ENCODE assay signal across 8 mouse cellular contexts in the genomic region with DNA sequence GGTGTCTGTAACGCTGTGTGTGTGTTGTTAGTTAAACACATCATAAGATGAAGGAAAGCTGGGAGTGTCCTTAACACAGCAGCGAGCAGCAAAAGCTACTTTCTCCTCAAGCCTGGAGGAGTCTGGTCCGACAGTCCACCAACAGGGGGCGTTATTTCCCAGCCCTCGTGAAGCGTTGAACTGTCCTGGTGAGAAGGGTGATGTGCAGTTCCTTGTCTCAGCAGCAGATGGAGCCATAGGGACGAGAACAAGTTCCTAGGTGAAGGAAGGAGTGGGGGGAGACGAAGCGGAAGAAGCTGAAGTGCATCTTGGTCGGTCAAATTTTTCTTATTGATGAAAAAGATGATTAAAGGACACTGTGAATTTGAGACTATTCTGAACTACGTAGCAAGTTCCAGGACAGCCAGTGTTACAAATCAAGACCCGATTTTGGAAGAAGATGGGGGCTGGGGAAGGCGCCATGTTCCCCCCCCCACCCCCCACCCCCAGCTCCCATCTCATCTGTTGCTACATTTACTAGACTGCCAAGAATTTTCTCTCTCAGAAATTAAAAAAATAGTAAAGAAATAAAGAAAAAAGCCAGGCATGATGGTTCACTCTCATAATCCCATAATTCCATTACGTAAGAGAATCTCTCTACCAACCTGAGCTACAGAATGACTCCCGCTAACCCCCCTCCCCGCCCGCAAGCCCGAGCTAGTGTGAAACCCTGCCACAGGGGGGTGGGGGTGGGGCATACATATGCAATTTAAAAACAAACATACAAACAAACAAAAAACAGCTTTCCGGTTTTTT. TPM values are rescaled to one million over a fixed set of nuclear protein-coding genes. Genes with fewer than 3 reads are reported as not detected.
A peak's percentile ranks its signal among the peaks of the same experiment; 100 is the strongest.
DNase-seq lines count a peak whose midpoint lies in the region; ATAC-seq and TF ChIP-seq lines count a peak whose summit lies in the region.

No protein-coding gene starts in this region.

- peak overlapping the region; percentile 42 for H3K4me3 ChIP-seq in embryonic facial prominence, embryonic 14.5 days (ENCODE audit: low read depth, low read length)
- peak overlapping the region; percentile 22; the same call in 1 of the 2 replicates for H3K4me3 ChIP-seq in heart, adult 2 months
- no peak overlapping the region for H3K4me3 ChIP-seq in kidney, adult 2 months (ENCODE audit: insufficient read depth, low read depth, low read length)
- H3K4me3 ChIP-seq in limb, embryonic 11.5 days (ENCODE audit: low read depth, low read length), result peak overlapping the region; percentile 27
- peak overlapping the region; percentile 37 for H3K4me3 ChIP-seq in midbrain, embryonic 14.5 days (replicated peaks; ENCODE audit: low read depth, low read length)

- H3K36me3 ChIP-seq in embryonic facial prominence, embryonic 14.5 days (ENCODE audit: control insufficient read depth, insufficient read depth, low read length), result no peaks in the 10 kb centered on the region
- no peaks in the 10 kb centered on the region for H3K36me3 ChIP-seq in heart, adult 2 months (ENCODE audit: control insufficient read depth, insufficient read depth, low read length)
- H3K36me3 ChIP-seq in kidney, adult 2 months (ENCODE audit: control insufficient read depth, insufficient read depth, low read length), result no peaks in the 10 kb centered on the region
- H3K36me3 ChIP-seq in limb, embryonic 11.5 days (ENCODE audit: control insufficient read depth, insufficient read depth, low read length), result no peaks in the 10 kb centered on the region
- H3K36me3 ChIP-seq in midbrain, embryonic 14.5 days (ENCODE audit: control insufficient read depth, insufficient read depth, low read length), result no peaks in the 10 kb centered on the region

- peak; percentile 93 for DNase-seq in 416B (ENCODE audit: low read depth)
- peak; percentile 76 to 81 for DNase-seq in adrenal gland, postnatal 4 days (ENCODE audit: low spot score in 2 of 2)
- DNase-seq in embryonic facial prominence, embryonic 14.5 days (ENCODE audit: low spot score), result peak; percentile 96
- peak; percentile 81 to 87 for DNase-seq in heart, adult 2 months
- peak; percentile 95 for DNase-seq in kidney, adult 2 months
- DNase-seq in limb, embryonic 11.5 days (ENCODE audit: low spot score), result peak; percentile 99
- DNase-seq in midbrain, embryonic 14.5 days, result peak; percentile 98
- DNase-seq in spleen, adult 12 weeks (ENCODE audit: low spot score), result peak; percentile 69

- H3K4me2 ChIP-seq in embryonic facial prominence, embryonic 14.5 days (ENCODE audit: low read depth, low read length), result peak overlapping the region; percentile 63
- H3K4me2 ChIP-seq in limb, embryonic 11.5 days (ENCODE audit: low read depth, severe bottlenecking), result peak overlapping the region; percentile 49; the same call in 1 of the 2 replicates
- H3K4me2 ChIP-seq in midbrain, embryonic 14.5 days (ENCODE audit: low read length), result peak overlapping the region; percentile 56

- ATAC-seq in embryonic facial prominence, embryonic 14.5 days (ENCODE audit: low read depth), result peak; percentile 94
- peak; percentile 83 for ATAC-seq in limb, embryonic 11.5 days (ENCODE audit: insufficient number of reproducible peaks, low FRiP score, low TSS enrichment, low read depth)
- peak; percentile 85 for ATAC-seq in midbrain, embryonic 14.5 days (ENCODE audit: low FRiP score, low TSS enrichment)

- peak; percentile 98 for TF ChIP-seq CTCF in heart, adult 2 months (IDR thresholded peaks at IDR 0.05)
- peak; percentile 100; the same call in 1 of the 2 replicates for TF ChIP-seq CTCF in kidney, adult 2 months (conservative IDR thresholded peaks at IDR 0.05; ENCODE audit: insufficient read depth, insufficient read length, low read depth, low read length)

- H3K4me1 ChIP-seq in embryonic facial prominence, embryonic 14.5 days (ENCODE audit: control insufficient read depth, insufficient read depth, low read length), result no peaks in the 10 kb centered on the region
- no peaks in the 10 kb centered on the region for H3K4me1 ChIP-seq in heart, adult 2 months (ENCODE audit: control insufficient read depth, insufficient read depth, low read length)
- H3K4me1 ChIP-seq in kidney, adult 2 months (ENCODE audit: control insufficient read depth, insufficient read depth, low read length), result no peaks in the 10 kb centered on the region
- H3K4me1 ChIP-seq in limb, embryonic 11.5 days (ENCODE audit: control insufficient read depth, insufficient read depth, low read length), result no peaks in the 10 kb centered on the region
- no peaks in the 10 kb centered on the region for H3K4me1 ChIP-seq in midbrain, embryonic 14.5 days (ENCODE audit: control insufficient read depth, insufficient read depth, low read length)

- peak; percentile 77 for TF ChIP-seq EP300 in heart, adult 2 months (IDR thresholded peaks at IDR 0.05; ENCODE audit: insufficient read depth, low read depth, low read length)

- intact Hi-C loops in heart, adult 2 months (cut with DNase I), result loop anchor here (1.0 kb wide), 1 partner anchor 51 kb away; no protein-coding TSS in a partner anchor

- H3K27ac ChIP-seq in embryonic facial prominence, embryonic 14.5 days (replicated peaks; ENCODE audit: low read depth, low read length), result no peak overlapping the region
- no peak overlapping the region for H3K27ac ChIP-seq in heart, adult 2 months
- H3K27ac ChIP-seq in kidney, adult 2 months (ENCODE audit: insufficient read depth, low read depth, low read length), result no peak overlapping the region
- H3K27ac ChIP-seq in limb, embryonic 11.5 days (replicated peaks; ENCODE audit: low read depth, low read length), result no peak overlapping the region
- 0 out of 2 replicates have a peak overlapping the region, but pooled peaks have one; percentile 67 for H3K27ac ChIP-seq in midbrain, embryonic 14.5 days (replicated peaks; ENCODE audit: low read depth, low read length)

- 5% methylated on average over 19 of the region's 19 CpGs for WGBS in embryonic facial prominence, embryonic 14.5 days
- 12% methylated on average over 19 of the region's 19 CpGs for WGBS in heart, adult 2 months
- WGBS in kidney, adult 2 months, result 9% methylated on average over 19 of the region's 19 CpGs
- 10% methylated on average over 19 of the region's 19 CpGs for WGBS in limb, embryonic 11.5 days
- 6% methylated on average over 19 of the region's 19 CpGs for WGBS in midbrain, embryonic 14.5 days

- H3K9me3 ChIP-seq in embryonic facial prominence, embryonic 14.5 days (ENCODE audit: control insufficient read depth, low read length), result no peaks in the 10 kb centered on the region
- no peaks in the 10 kb centered on the region for H3K9me3 ChIP-seq in limb, embryonic 11.5 days (ENCODE audit: control insufficient read depth, low read length)
- H3K9me3 ChIP-seq in midbrain, embryonic 14.5 days (ENCODE audit: control insufficient read depth, low read length), result no peaks in the 10 kb centered on the region

- H3K9ac ChIP-seq in embryonic facial prominence, embryonic 14.5 days (ENCODE audit: low read depth, low read length), result peak overlapping the region; percentile 54
- H3K9ac ChIP-seq in heart, adult 2 months (ENCODE audit: low read depth, low read length), result no peak overlapping the region
- peak overlapping the region; percentile 37; the same call in 1 of the 2 replicates for H3K9ac ChIP-seq in limb, embryonic 11.5 days (ENCODE audit: low read length)
- peak overlapping the region; percentile 34 for H3K9ac ChIP-seq in midbrain, embryonic 14.5 days (replicated peaks; ENCODE audit: low read length)

- H3K27me3 ChIP-seq in embryonic facial prominence, embryonic 14.5 days (replicated peaks; ENCODE audit: control insufficient read depth, insufficient read depth, low read length), result 0 out of 2 replicates have a peak, but pooled peaks cover 2% of the 10 kb centered on the region
- H3K27me3 ChIP-seq in heart, adult 2 months (ENCODE audit: control insufficient read depth, insufficient read depth, low read length), result no peaks in the 10 kb centered on the region
- no peaks in the 10 kb centered on the region for H3K27me3 ChIP-seq in kidney, adult 2 months (replicated peaks; ENCODE audit: control insufficient read depth, insufficient read depth, low read length)
- no peaks in the 10 kb centered on the region for H3K27me3 ChIP-seq in limb, embryonic 11.5 days (ENCODE audit: control insufficient read depth, insufficient read depth, low read length)
- no peaks in the 10 kb centered on the region for H3K27me3 ChIP-seq in midbrain, embryonic 14.5 days (ENCODE audit: control insufficient read depth, insufficient read depth, low read length)

- no peak for TF ChIP-seq POLR2A in heart, adult 2 months (IDR thresholded peaks at IDR 0.05; ENCODE audit: insufficient read depth, low read depth, low read length)
- no peak for TF ChIP-seq POLR2A in kidney, adult 2 months (IDR thresholded peaks at IDR 0.05; ENCODE audit: low read depth, low read length)

- no peaks in the 10 kb centered on the region for H3K79me2 ChIP-seq in heart, adult 2 months (replicated peaks; ENCODE audit: control insufficient read depth, insufficient read depth, low read length)

RNA-seq across cellular contexts. Expression of a gene that starts 37.7 kb away (rescaled TPM):
- total RNA-seq in adrenal gland, postnatal 4 days (2021), result not detected
- 0.11 and 0.33 TPM in 2 replicates for polyA plus RNA-seq in embryonic facial prominence, embryonic 14.5 days (2014; fragmentation: Nextera tagmentation; extraction: Ambion mirVana)
- total RNA-seq in heart, adult 2 months (2021), result not detected
- not detected in 2 replicates for polyA plus RNA-seq in heart, adult 2 months (2012; rRNA removed)
- polyA plus RNA-seq in kidney, adult 2 months (2012; rRNA removed), result 0.06 TPM in 1 of 2 replicates, not detected in the other
- polyA plus RNA-seq in limb, embryonic 11.5 days (2014; fragmentation: Nextera tagmentation; extraction: Ambion mirVana), result 0.07 and 0.09 TPM in 2 replicates
- 0.11 TPM in 1 of 2 replicates, not detected in the other for polyA plus RNA-seq in midbrain, embryonic 14.5 days (2014; fragmentation: Nextera tagmentation; extraction: Ambion mirVana)

RNA-seq across cellular contexts. Expression of a gene that starts 43.4 kb away (rescaled TPM):
- total RNA-seq in adrenal gland, postnatal 4 days (2021), result not detected
- not detected in 2 replicates for polyA plus RNA-seq in embryonic facial prominence, embryonic 14.5 days (2014; fragmentation: Nextera tagmentation; extraction: Ambion mirVana)
- not detected for total RNA-seq in heart, adult 2 months (2021)
- not detected in 2 replicates for polyA plus RNA-seq in heart, adult 2 months (2012; rRNA removed)
- polyA plus RNA-seq in kidney, adult 2 months (2012; rRNA removed), result not detected in 2 replicates
- not detected in 2 replicates for polyA plus RNA-seq in limb, embryonic 11.5 days (2014; fragmentation: Nextera tagmentation; extraction: Ambion mirVana)
- polyA plus RNA-seq in midbrain, embryonic 14.5 days (2014; fragmentation: Nextera tagmentation; extraction: Ambion mirVana), result not detected in 2 replicates

RNA-seq across cellular contexts. Expression of a gene that starts 59.7 kb away (rescaled TPM):
- total RNA-seq in adrenal gland, postnatal 4 days (2021), result not detected
- polyA plus RNA-seq in embryonic facial prominence, embryonic 14.5 days (2014; fragmentation: Nextera tagmentation; extraction: Ambion mirVana), result 0.37 TPM in 1 of 2 replicates, not detected in the other
- not detected for total RNA-seq in heart, adult 2 months (2021)
- polyA plus RNA-seq in heart, adult 2 months (2012; rRNA removed), result not detected in 2 replicates
- not detected in 2 replicates for polyA plus RNA-seq in kidney, adult 2 months (2012; rRNA removed)
- 0.07 and 0.14 TPM in 2 replicates for polyA plus RNA-seq in limb, embryonic 11.5 days (2014; fragmentation: Nextera tagmentation; extraction: Ambion mirVana)
- polyA plus RNA-seq in midbrain, embryonic 14.5 days (2014; fragmentation: Nextera tagmentation; extraction: Ambion mirVana), result 0.13 TPM in 1 of 2 replicates, not detected in the other
